Mouse (Mus musculus) cerebellum, adult 11 months (tissue): ENCODE data around the gene Msmb.
"Not testable (repeated sequence)": the region's sequence is repeated elsewhere in the genome, so short reads cannot be mapped to it uniquely, and the experiment has no call there.

Experiments used
- DNase-seq: peaks from one replicate; pipeline ENCODE4 v3.0.0; 2022

Gene Msmb

GRCm38 (mm10) chr14:32179393-32180195 is 37.8 kb downstream of the Msmb start:
- no peak for DNase-seq

GRCm38 (mm10) chr14:32180861-32181260 is 39.0 kb downstream of the Msmb start:
- no peak for DNase-seq

GRCm38 (mm10) chr14:32183846-32184245 is 42.0 kb downstream of the Msmb start:
- no peak for DNase-seq

GRCm38 (mm10) chr14:32190627-32191391 is 49.0 kb downstream of the Msmb start:
- DNase-seq, result no peak

GRCm38 (mm10) chr14:32191926-32192325 is 50.1 kb downstream of the Msmb start:
- no peak for DNase-seq

- peak; percentile 28 for DNase-seq
These were observed 50.6 kb downstream of the Msmb start for GRCm38 (mm10) chr14:32192437-32192836.

GRCm38 (mm10) chr14:32193557-32193956 is 51.7 kb downstream of the Msmb start:
- not testable (repeated sequence) for DNase-seq

GRCm38 (mm10) chr14:32201354-32201753 is 59.5 kb downstream of the Msmb start:
- no peak for DNase-seq

- DNase-seq, result peak; percentile 78
These were observed 60.1 kb downstream of the Msmb start, which contains the start of the genes Timm23 and Parg for GRCm38 (mm10) chr14:32201791-32202451. Gene Timm23 (minus strand): TSS chr14:32201898. Gene Parg (plus strand): TSS chr14:32201949.
